Mouse (Mus musculus): ENCODE results near the gene Dusp5.
"Not testable (repeated sequence)": the region's sequence is repeated elsewhere in the genome, so short reads cannot be mapped to it uniquely, and the experiment has no call there.

Dusp5 gene

DNA sequence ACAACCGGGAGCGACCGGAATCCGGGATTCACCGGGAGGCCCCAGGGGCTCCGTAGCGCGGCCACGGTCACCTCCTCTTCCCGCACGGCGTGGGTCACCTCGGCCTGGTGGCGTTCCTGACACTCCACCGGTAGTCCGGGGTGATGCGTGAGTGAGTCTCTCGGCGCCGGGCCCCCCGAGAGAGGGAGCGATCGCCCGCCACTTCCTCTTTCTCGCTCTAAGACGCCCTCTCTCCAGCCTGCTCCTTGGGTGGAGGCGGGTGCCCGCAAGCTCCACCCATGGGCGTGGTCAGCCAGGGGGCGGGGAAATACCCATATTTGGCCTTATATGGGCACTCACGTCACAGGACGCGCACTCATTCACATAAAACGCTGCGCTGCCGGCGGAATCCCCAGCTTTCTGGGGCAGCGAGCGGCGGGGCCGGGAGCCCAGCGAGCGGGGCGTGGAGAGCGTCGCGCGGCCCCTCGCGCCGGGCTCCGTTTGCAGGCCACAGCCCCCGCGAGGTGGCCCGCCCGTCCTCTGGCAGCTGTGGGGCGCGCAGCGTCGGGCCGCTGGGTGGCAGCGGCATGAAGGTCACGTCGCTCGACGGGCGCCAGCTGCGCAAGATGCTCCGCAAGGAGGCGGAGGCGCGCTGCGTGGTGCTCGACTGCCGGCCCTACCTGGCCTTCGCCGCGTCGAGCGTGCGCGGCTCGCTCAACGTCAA is at the start of gene Dusp5:
TSS of gene Dusp5 (plus strand) at position 358 of the 703 bp plus-strand sequence.
- DNase-seq, result peak; percentile 99

DNA sequence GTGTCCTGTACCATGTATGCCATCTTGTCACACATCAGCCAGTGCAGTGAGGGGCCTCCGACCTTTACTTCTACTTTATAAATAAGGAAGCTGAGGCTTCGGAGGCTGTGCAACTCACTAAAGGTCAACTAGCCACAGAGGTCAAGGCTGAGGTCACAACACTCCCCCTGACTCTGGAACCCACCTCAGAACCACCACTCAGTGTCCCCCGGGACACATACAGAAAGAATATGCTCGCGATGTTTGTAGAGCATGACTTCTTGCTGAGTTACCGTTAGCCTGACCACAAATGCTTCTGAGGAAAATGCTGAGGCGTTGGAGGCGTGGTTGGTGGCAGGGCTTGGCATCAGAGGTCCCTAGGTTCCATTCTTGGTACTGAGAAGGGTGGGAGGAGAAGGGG is 49.3 kb upstream of the Dusp5 start:
- DNase-seq, result no peak

- no peak for DNase-seq
Measured at GRCm38 (mm10) chr19:53482093-53482492, 46.8 kb upstream of the Dusp5 start.

DNA sequence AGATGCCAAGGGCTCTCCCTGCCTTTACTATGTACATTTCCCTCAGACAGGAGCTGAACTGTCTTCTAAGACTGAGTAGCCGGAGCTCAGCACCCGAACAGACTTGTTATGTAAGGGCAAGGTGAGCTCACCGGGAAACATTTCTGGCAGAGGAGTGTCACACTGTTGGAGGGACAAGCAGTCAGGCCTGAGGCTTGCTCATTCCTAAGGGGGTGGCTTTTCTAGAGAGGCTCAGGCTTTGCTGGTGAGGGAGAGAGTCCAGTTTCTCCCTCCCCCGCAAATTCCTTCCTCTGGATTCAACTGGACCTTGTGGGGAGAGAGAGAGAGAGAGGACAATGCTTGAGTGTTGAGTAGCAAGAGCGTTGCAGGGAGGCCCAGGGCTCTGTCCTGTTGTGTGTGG is 46.4 kb upstream of the Dusp5 start:
- DNase-seq, result peak in 1 of 2 experiments; percentile 26

- DNase-seq, result no peak
Measured at GRCm38 (mm10) chr19:53483984-53484383, 44.9 kb upstream of the Dusp5 start.

DNA sequence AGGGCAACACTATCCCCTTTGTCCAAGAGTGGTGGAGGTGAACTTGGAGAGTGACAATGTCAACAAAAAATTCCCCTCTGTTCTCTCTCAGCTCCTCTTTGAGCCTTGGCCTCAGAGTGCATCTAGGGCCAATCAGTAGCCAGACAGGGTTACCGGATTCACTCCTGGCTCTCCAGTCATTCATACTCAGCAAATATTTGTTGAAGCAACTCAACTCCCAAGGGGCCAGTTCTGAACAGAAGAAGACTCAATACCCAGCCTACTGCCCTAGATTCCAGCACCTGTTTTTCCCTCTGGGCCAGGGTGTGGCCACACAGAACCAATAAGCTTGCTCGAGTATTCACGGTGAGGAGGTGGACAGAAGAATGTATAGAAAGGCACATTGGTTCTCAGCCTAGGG is 44.0 kb upstream of the Dusp5 start:
- no peak for DNase-seq

- DNase-seq, result no peak
Measured at GRCm38 (mm10) chr19:53489187-53489586, 39.7 kb upstream of the Dusp5 start.

DNA sequence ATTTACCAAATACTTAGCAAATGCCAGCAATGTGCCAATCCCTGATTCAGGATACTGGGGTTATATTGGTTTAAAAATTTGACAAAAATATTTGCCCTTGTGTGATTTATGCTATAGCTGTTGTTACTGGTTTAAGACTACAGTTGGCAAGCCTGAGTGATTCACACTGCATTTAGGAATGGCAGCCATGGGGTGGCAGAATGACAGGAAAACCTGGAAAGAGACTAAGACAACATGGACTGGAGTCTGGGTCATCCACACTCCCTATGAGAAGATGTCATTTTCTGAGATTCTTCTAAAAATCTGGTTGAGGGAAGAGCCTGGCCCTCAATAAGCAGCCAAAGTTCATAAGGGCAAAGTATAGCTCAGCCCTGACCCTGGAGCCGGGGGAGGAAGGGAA is 39.0 kb upstream of the Dusp5 start:
- DNase-seq, result no peak

- DNase-seq, result no peak
Measured at GRCm38 (mm10) chr19:53490898-53491297, 38.0 kb upstream of the Dusp5 start.

DNA sequence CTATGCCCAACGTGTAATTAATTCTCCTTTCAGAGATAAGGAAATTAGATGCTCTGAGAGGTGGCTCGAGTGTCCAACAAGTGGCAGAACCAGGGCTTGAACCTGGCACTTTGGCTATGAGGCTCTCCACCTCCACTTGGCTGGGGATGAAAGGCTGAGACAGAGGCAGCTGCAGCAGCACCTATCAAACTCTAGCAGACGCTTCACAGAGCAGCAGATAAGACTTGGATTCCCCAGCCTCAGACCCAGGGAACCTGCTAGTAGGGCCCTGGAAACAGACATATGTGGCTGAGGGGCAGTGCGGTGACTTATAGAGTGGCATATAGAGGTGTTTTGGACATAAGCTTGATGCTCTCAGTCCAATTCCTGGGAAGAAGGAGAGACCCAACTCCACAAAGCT is 36.4 kb upstream of the Dusp5 start:
- DNase-seq, result no peak

DNA sequence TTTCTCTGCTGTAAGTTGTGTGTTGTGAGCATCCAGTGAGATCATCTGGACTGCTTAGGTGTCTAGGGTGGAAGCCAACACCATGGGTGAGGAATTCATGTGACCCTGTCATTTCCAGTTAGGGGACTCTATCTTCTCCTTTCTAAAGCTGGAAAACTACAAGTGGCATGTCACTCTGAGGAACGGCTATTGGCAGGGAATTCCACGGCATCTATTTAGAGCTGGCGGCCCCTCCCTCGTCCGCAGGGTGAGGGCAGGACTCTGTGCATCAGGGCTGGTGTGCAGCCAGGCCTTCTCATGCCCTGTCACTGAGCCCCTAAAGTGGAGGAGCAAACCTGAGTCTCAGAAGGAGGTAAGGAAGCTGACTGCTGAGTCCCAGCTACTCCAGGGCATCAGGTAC is 35.0 kb upstream of the Dusp5 start:
- no peak for DNase-seq

DNA sequence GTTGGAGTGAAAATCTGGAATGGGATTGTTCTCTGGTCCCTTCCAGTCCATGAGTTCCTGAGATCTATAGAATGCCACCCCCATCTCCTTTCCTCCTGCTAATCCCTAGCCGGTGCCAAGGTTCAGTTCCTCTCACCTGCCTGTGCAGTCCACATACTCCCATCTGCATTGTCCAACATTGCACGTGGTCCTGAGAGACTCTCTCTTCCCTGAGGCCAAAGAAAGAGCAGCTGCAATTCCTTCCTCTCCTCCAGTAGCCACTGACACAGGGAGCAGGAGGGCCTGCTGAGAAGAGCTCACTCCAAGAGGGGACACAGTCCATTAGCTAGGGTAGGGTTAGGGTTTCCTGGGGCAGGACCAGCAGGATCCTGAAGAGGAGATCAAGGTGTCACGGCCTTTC is 31.0 kb upstream of the Dusp5 start:
- DNase-seq, result no peak

- no peak for DNase-seq
Measured at GRCm38 (mm10) chr19:53499049-53499448, 29.9 kb upstream of the Dusp5 start.

DNA sequence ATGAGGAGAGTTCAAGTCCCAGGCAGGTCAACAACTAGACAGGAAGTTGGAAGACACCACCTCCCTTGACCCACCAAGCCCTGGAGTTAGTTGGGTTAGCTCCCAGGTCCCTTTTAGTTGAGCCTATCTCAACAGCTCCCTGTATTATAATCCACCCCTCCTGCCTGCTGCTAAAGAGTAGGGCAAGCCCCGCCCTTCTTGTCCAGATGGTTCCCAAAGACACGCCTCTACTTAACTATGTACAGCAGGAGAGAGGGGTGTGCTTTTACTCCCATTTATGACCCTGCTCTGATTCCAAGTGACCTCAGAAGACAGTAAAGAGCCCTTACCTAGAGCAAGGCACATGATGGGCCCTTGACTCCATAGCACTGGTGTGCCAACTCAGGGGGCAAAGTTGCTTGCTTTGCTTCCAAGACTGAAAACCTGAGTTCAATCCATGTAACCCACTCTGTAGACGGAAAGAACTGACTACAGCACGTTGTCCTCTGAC is 29.4 kb upstream of the Dusp5 start:
- no peak for DNase-seq

DNA sequence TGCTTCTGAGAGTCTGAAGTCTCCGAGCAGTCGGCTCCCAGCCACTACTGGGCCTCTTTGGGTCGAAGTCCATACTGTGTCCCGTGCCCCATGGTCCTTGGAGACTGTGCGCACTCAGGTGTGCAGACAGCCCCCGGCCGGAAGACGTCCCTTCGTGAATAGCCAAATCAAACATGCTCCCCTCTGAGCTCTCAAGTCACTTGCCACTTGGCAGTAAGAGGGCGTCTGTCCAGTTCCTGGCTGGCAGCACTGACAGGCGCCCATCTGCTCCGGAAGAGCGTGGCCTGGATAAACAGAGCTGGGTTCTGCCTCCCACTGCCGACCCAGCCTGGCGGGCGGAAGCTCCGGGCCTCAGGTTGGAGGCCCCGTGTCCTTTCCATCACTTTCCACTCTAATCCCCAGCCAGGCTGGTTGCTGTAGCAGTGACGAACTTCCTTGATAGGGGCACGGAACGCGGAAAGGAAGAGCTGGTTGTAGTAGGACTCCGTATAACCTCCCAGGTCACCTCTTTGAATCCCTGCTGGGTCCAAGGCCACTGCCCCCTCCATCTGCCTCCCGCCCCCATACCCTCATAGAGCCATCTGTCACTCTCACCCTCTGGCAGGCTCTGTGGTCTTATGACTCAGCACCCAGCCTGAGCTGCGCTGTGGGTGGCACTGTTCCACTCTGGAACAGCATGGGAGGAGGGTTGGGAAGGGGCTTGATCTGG is 28.5 kb upstream of the Dusp5 start:
- DNase-seq, result peak; percentile 41 to 63

GRCm38 (mm10) chr19:53501239-53501638 is 27.7 kb upstream of the Dusp5 start:
- DNase-seq, result not testable (repeated sequence)

DNA sequence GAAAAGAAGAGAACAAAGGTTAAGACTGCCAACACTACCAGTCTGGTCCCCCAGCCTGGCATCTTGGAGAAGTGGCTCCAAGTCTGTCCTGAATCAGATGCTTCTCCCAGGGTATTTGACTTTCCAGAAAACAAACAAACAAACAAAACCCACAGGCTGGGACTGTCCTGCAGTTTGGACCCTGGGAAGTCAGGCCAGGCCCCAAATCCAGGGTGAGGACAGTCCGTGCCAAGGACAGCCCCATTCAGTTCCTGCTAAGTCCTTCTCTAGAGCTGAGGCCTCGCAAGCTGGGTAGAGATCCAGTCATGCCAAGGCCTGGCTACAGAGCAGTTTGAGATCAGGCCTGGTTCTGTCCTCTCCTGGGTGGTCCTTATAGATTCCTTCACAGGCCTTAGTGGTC is 27.1 kb upstream of the Dusp5 start:
- DNase-seq, result no peak

GRCm38 (mm10) chr19:53502891-53503371 is 26.0 kb upstream of the Dusp5 start:
- DNase-seq, result no peak

DNA sequence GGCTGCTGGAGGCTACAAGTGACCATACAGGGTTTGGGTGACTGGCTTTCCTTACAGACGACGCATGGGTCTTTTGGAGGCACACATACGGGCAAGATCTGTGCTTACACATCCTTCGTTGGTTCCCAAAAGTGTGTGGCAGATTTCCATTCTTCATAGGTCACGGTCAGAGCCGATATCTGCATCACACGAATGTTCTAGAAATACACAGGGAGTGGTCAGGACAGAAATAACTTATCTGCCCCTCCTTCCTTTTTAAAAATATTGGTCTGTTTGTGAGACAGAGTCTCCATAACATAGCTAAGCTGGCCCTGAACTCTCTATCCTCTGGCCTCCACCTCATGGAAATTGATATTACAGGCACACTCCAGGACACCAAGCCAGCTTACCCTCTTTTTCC is 24.7 kb upstream of the Dusp5 start:
- DNase-seq, result no peak

GRCm38 (mm10) chr19:53505728-53506127 is 23.2 kb upstream of the Dusp5 start:
- no peak for DNase-seq

GRCm38 (mm10) chr19:53507497-53507896 is 21.4 kb upstream of the Dusp5 start:
- peak; percentile 42 to 57 for DNase-seq

DNA sequence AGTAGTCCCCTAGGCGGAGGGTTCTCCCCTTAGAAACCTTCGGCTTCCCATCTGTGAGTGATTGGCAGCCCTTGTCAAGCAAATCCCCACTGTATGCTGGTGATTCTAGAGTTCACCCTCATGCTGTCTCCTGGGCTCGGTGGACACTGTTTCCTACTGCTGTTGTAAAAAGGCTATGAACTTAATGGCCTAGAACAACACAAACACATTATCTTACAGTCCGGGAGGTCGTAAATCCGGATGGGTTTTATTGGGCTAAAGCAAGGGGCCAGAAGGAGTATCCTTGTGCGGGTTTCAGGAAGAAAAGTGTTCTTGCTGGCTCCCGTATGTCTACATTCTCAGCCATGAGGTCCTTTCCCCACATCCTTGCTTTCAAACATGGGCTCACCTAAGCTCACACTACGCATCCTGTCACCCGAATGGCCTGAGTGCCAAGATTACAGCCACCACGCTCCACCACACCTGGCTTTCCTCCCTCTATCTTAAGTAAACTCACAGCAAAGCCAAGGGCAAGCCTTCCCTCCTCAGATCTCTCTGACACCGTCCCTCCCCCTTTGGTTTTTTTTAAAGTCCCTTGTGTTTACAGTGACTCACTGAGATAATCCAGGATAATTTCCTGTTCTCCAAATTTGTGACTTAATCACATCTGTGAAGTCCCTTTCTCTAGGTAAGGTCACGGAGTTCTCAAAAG is 17.5 kb upstream of the Dusp5 start:
- peak; percentile 21 to 39 for DNase-seq

- DNase-seq, result no peak
Measured at GRCm38 (mm10) chr19:53517370-53518096, 11.4 kb upstream of the Dusp5 start.
